Mouse (Mus musculus) naive thymus-derived CD4-positive, alpha-beta T cell, adult 5 months (primary cell): ENCODE results near the gene Banf2. TPM values are rescaled to one million over a fixed set of nuclear protein-coding genes. Genes with fewer than 3 reads are reported as not detected.

Source experiments
- polyA plus RNA-seq: library from polyadenylated mRNA; unstranded; fragments of 100-300 nt; shearing (Covaris generic); gene quantifications from one replicate; pipeline ENCODE4 v1.2.1, GENCODE M21; 2017

Banf2 gene
- polyA plus RNA-seq: not detected

GRCm38 (mm10) chr2:144032664-144033063 lies at the start of gene Banf2:
Banf2 (plus strand) TSS chr2:144033059.

GRCm38 (mm10) chr2:144011080-144011551 lies 21.7 kb upstream of the Banf2 start, which contains the start of gene Rrbp1:
Rrbp1 (minus strand) TSS chr2:144011263.

Other genes starting within 250 kb of the Banf2 start
- gene Bfsp1, start 169.9 kb upstream of the Banf2 start, polyA plus RNA-seq: not detected
- gene Dstn, start 117.7 kb upstream of the Banf2 start, polyA plus RNA-seq: 6.4 TPM
- gene Rrbp1, start 21.8 kb upstream of the Banf2 start, polyA plus RNA-seq: 31.6 TPM
- gene Mgme1, start 237.6 kb downstream of the Banf2 start, polyA plus RNA-seq: 11.0 TPM
- gene Snx5, start 237.8 kb downstream of the Banf2 start, polyA plus RNA-seq: 316 TPM